29 mouse cellular contexts compared by ENCODE assay signal in the genomic region with DNA sequence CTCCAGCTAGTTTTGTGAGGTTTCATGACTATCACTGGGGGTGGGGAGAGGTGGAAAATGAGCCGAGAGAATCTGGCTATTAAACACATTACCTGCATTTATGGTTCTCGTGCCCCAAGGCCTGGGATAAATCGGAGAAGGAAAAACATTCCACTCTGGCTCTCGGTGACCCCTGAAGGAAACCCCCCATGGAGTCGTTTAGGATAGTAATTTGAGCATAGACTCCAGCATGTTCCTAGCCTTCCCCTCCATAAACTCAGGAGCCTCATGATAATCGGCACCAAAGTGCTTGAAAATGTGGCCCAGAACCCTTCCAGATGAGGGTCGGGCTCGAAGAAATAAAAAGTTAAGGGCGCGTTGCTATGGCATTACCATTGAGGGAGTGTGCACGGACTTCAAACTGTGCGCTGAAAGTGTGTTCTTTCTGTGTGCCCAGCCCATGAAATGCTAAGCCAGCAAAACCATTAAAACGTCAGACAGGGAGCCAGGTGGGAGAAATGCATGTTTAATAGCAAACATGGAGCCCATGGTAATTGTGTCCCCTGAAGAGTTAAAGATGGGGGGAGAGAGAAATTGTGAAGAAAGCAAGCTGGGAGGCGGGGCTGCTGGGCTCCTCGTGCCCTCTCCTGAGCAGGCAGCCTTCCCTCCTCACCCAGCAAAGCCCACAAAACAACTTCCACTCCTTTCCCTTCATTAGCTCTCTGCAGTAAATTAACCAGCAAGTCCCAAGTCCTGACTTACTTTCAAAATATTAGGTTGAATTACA.
DNase-seq lines count a peak whose midpoint lies in the region; ATAC-seq and TF ChIP-seq lines count a peak whose summit lies in the region.
"Had no signal": no experiment of that assay in that cellular context is flagged by ENCODE, and none has a peak within 500 bp of the region (broad histone marks: within the 10 kb centered on the region; RNA-seq: fewer than 3 reads in every experiment).

No protein-coding gene starts in this region.

- no peak overlapping the region for H3K9ac ChIP-seq in kidney, postnatal 0 days (ENCODE audit: low read depth, low read length)
- H3K9ac ChIP-seq in limb, embryonic 12.5 days (replicated peaks), result no peak overlapping the region
- H3K9ac ChIP-seq: embryonic facial prominence, embryonic 15.5 days; forebrain, embryonic 12.5 days; forebrain, postnatal 0 days; liver, embryonic 12.5 days; liver, postnatal 0 days; midbrain, embryonic 13.5 days; neural tube, embryonic 15.5 days; stomach, embryonic 15.5 days had no signal

- no peak for ATAC-seq in kidney, postnatal 0 days (replicated peaks; ENCODE audit: low FRiP score, low read depth)
- peak; percentile 91 for ATAC-seq in limb, embryonic 12.5 days (ENCODE audit: insufficient number of reproducible peaks, insufficient read depth, low FRiP score, low TSS enrichment, low read depth)
- ATAC-seq: forebrain, postnatal 0 days; hindbrain, embryonic 16.5 days; intestine, embryonic 16.5 days; liver, embryonic 12.5 days; liver, postnatal 0 days; lung, postnatal 0 days; midbrain, embryonic 13.5 days had no signal

- H3K27ac ChIP-seq in kidney, postnatal 0 days, result no peak overlapping the region
- H3K27ac ChIP-seq in limb, embryonic 12.5 days, result peak overlapping the region; percentile 83
- no peak overlapping the region for H3K27ac ChIP-seq in hindbrain, embryonic 10.5 days
- H3K27ac ChIP-seq: embryonic facial prominence, embryonic 15.5 days; forebrain, embryonic 12.5 days; liver, embryonic 12.5 days; midbrain, embryonic 13.5 days; neural tube, embryonic 15.5 days; stomach, embryonic 15.5 days had no signal

- no peaks in the 10 kb centered on the region for H3K36me3 ChIP-seq in kidney, postnatal 0 days (ENCODE audit: insufficient read depth, low read length)
- H3K36me3 ChIP-seq in limb, embryonic 12.5 days, result no peaks in the 10 kb centered on the region
- H3K36me3 ChIP-seq in hindbrain, embryonic 10.5 days, result no peaks in the 10 kb centered on the region
- H3K36me3 ChIP-seq: embryonic facial prominence, embryonic 15.5 days; forebrain, embryonic 12.5 days; liver, embryonic 12.5 days; midbrain, embryonic 13.5 days; neural tube, embryonic 15.5 days; stomach, embryonic 15.5 days had no signal

- H3K9me3 ChIP-seq in kidney, postnatal 0 days (replicated peaks; ENCODE audit: low read length), result no peaks in the 10 kb centered on the region
- H3K9me3 ChIP-seq in limb, embryonic 12.5 days, result no peaks in the 10 kb centered on the region
- H3K9me3 ChIP-seq in hindbrain, embryonic 10.5 days, result no peaks in the 10 kb centered on the region
- H3K9me3 ChIP-seq: embryonic facial prominence, embryonic 15.5 days; forebrain, embryonic 12.5 days; liver, embryonic 12.5 days; midbrain, embryonic 13.5 days; neural tube, embryonic 15.5 days; stomach, embryonic 15.5 days had no signal

- no peaks in the 10 kb centered on the region for H3K27me3 ChIP-seq in kidney, postnatal 0 days (ENCODE audit: insufficient read depth, low read length)
- H3K27me3 ChIP-seq in limb, embryonic 12.5 days, result no peaks in the 10 kb centered on the region
- H3K27me3 ChIP-seq in hindbrain, embryonic 10.5 days (ENCODE audit: insufficient read depth, poor library complexity, severe bottlenecking), result no peaks in the 10 kb centered on the region
- H3K27me3 ChIP-seq: embryonic facial prominence, embryonic 15.5 days; liver, embryonic 12.5 days; megakaryocyte, embryonic 14.5 days; midbrain, embryonic 13.5 days; neural tube, embryonic 15.5 days; stomach, embryonic 15.5 days had no signal

- WGBS in kidney, postnatal 0 days, result 23% methylated on average over 15 of the region's 15 CpGs
- WGBS in limb, embryonic 12.5 days, result 10% methylated on average over 15 of the region's 15 CpGs
- 65% methylated on average over 15 of the region's 15 CpGs for WGBS in hindbrain, embryonic 10.5 days

- H3K4me3 ChIP-seq in kidney, postnatal 0 days (replicated peaks; ENCODE audit: low read depth, low read length), result no peak overlapping the region
- no peak overlapping the region for H3K4me3 ChIP-seq in limb, embryonic 12.5 days (replicated peaks)
- no peak overlapping the region for H3K4me3 ChIP-seq in hindbrain, embryonic 10.5 days
- H3K4me3 ChIP-seq: embryonic facial prominence, embryonic 15.5 days; forebrain, embryonic 12.5 days; liver, embryonic 12.5 days; megakaryocyte, embryonic 14.5 days; midbrain, embryonic 13.5 days; neural tube, embryonic 15.5 days; stomach, embryonic 15.5 days had no signal

- TF ChIP-seq CTCF in kidney, postnatal 0 days (IDR thresholded peaks at IDR 0.05; ENCODE audit: low read depth), result no peak

- H3K4me1 ChIP-seq in kidney, postnatal 0 days (replicated peaks; ENCODE audit: insufficient read depth, low read length), result 0 out of 2 replicates have a peak, but pooled peaks cover 9% of the 10 kb centered on the region
- H3K4me1 ChIP-seq in limb, embryonic 12.5 days (replicated peaks), result peaks cover 56% of the 10 kb centered on the region
- peaks cover 9% of the 10 kb centered on the region for H3K4me1 ChIP-seq in hindbrain, embryonic 10.5 days (replicated peaks)
- H3K4me1 ChIP-seq: embryonic facial prominence, embryonic 15.5 days; liver, embryonic 12.5 days; megakaryocyte, embryonic 14.5 days; midbrain, embryonic 13.5 days; stomach, embryonic 15.5 days had no signal

- peak; percentile 39 for DNase-seq in embryo, embryonic 11 days
- DNase-seq in embryo, embryonic 10 days (ENCODE audit: low spot score), result no peak
- peak; percentile 72 for DNase-seq in kidney, postnatal 0 days (ENCODE audit: low spot score)
- no peak for DNase-seq in kidney, postnatal 14 days
- DNase-seq in retina, postnatal 1 day, result no peak
- DNase-seq in natural killer cell, adult 2 months (ENCODE audit: low spot score in 2 of 2), result no peak
- no peak for DNase-seq in hindbrain, embryonic 10.5 days (ENCODE audit: low spot score)
- DNase-seq: adrenal gland, adult 2 months; adrenal gland, postnatal 36 days; cerebellum, adult 18-20 months; cerebellum, postnatal 10 days; forebrain, postnatal 0 days; gastrocnemius, postnatal 14 days; heart, postnatal 14 days; kidney, adult 9 months; liver, postnatal 0 days; lung, postnatal 4 days; right cerebral cortex, postnatal 25 days had no signal

- H3K4me2 ChIP-seq in kidney, postnatal 0 days (ENCODE audit: low read length), result peak overlapping the region; percentile 31; the same call in 1 of the 2 replicates
- peak overlapping the region; percentile 40 for H3K4me2 ChIP-seq in limb, embryonic 12.5 days
- H3K4me2 ChIP-seq: embryonic facial prominence, embryonic 15.5 days; forebrain, embryonic 12.5 days; liver, embryonic 12.5 days; midbrain, embryonic 13.5 days; neural tube, embryonic 15.5 days; stomach, embryonic 15.5 days had no signal

Comparison
In these comparisons a context has a peak if more than half of its experiments do, and no peak if none do; other contexts are left out.
1. DNase-seq: peak in embryo, embryonic 11 days (single experiment) and kidney, postnatal 0 days (single experiment); none in embryo, embryonic 10 days (single experiment), kidney, postnatal 14 days (single experiment), retina, postnatal 1 day (single experiment), natural killer cell, adult 2 months (0 of 2) and hindbrain, embryonic 10.5 days (single experiment).